Mouse (Mus musculus) forebrain, embryonic 16.5 days (tissue): ENCODE measurements around the gene Gpx5. TPM values are rescaled to one million over a fixed set of nuclear protein-coding genes. Genes with fewer than 3 reads are reported as not detected.
A peak's percentile ranks its signal among the peaks of the same experiment; 100 is the strongest.

Experiments
- ATAC-seq: fragments of 200-750 bp; cut with Nextera tagmentation; 2 replicates; pipeline ENCODE4 v1.8.0; 2017; ENCODE audit warnings: mild to moderate bottlenecking, moderate library complexity
- H3K27ac ChIP-seq: fragments of 300-500 bp; sonication (generic); 2 replicates; pipeline ENCODE4 v1.5.1; 2014; ENCODE audit warnings: low read length, control low read depth
- H3K27me3 ChIP-seq: fragments of 300-500 bp; sonication (generic); replicated peaks from 2 replicates; pipeline ENCODE4 v1.6.1; 2014; ENCODE audit warnings: low read length; ENCODE audit not compliant: control insufficient read depth, insufficient read depth
- H3K36me3 ChIP-seq: fragments of 300-500 bp; sonication (generic); 2 replicates; pipeline ENCODE4 v1.6.1; 2014; ENCODE audit not compliant: control insufficient read depth, insufficient read depth
- H3K4me1 ChIP-seq: fragments of 300-500 bp; sonication (generic); replicated peaks from 2 replicates; pipeline ENCODE4 v1.6.1; 2014; ENCODE audit warnings: low read length; ENCODE audit not compliant: control insufficient read depth, insufficient read depth
- H3K4me2 ChIP-seq: fragments of 300-500 bp; sonication (generic); 2 replicates; pipeline ENCODE4 v1.6.1; 2014; ENCODE audit warnings: mild to moderate bottlenecking, low read length, control low read depth
- H3K4me3 ChIP-seq: fragments of 300-500 bp; sonication (generic); replicated peaks from 2 replicates; pipeline ENCODE4 v1.5.1; 2014; ENCODE audit warnings: mild to moderate bottlenecking, low read length, control low read depth
- H3K9ac ChIP-seq: fragments of 300-500 bp; sonication (generic); replicated peaks from 2 replicates; pipeline ENCODE4 v1.6.1; 2014; ENCODE audit warnings: low read depth, low read length, control low read depth
- H3K9me3 ChIP-seq: fragments of 300-500 bp; sonication (generic); 2 replicates; pipeline ENCODE4 v1.6.1; 2016; ENCODE audit warnings: low read length; ENCODE audit not compliant: control insufficient read depth
- WGBS: fragments of 180-500 bp; shearing (Covaris S2); extraction: QIAGEN DNeasy Blood & Tissue Kit; methylation state at CpG from one replicate; pipeline ENCODE4 v1.1.7; 2014; 5-methylcytosine and 5-hydroxymethylcytosine counted together
- polyA plus RNA-seq: library from polyadenylated mRNA; unstranded; fragments of >200 nt; fragmentation: Nextera tagmentation; extraction: Ambion mirVana; gene quantifications from 2 replicates; pipeline ENCODE4 v1.2.1, GENCODE M21; 2015

Gpx5 gene
- polyA plus RNA-seq, result not detected in 2 replicates

DNA sequence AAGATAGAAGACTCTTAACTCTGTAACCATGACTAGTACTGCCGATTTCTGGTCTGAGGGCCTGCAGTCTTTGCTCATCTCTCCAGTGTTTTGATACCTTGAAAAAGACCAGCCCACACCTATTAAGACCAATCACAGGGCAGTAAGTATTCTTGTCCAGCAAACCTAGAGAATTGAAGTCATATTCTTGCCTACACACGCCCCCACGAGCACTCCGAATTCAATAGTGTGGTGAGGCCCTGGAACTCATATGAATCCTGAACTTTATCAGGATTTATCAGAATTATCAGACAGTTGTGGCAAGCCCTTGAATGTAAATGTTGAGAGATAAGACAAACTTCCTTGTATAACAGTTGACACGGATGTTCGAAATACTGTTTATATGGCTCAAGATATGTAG lies at the start of gene Gpx5:
Gene Gpx5 (minus strand): TSS at position 101 of the 400 bp plus-strand sequence.
- Histone ChIP-seq H3K27ac (no peak within 1 kb of the TSS), H3K9ac (no peak within 1 kb of the TSS), H3K4me1 (no peaks in the 10 kb centered on the region), H3K27me3 (no peaks in the 10 kb centered on the region), H3K9me3 (no peaks in the 10 kb centered on the region), H3K4me3 (no peak within 1 kb of the TSS), H3K36me3 (no peaks in the 10 kb centered on the region), H3K4me2 (no peak within 1 kb of the TSS)
- ATAC-seq, result no peak
- WGBS, result 95% methylated on average over 6 of the region's 6 CpGs

DNA sequence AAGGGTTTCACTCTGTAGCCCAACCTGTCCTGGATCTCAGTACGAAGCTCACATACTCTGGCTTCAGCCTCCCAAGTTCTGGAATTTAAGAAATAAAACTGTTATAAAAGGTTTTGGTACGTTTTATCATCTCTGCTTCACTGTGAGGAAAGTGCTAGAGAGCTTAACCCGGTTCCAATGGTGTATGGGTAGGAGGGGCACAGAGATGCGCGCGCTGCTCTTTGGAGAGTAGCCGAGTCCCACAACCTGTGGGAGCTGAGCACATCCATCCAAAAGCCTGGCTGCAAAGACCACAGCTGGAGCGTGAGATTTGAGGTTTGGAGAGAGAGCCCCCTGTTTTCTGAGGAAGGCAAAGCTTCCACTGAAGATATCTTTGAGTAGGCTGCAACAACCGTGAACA lies 34.9 kb upstream of the Gpx5 start:
- peak overlapping the region; percentile 60 for H3K4me2 ChIP-seq
- peak overlapping the region; percentile 45 for H3K4me3 ChIP-seq
- no peaks in the 10 kb centered on the region for H3K9me3 ChIP-seq
- under 1% methylated on average over 9 of the region's 9 CpGs for WGBS
- ATAC-seq, result no peak
- H3K27me3 ChIP-seq, result no peaks in the 10 kb centered on the region
- no peak overlapping the region for H3K27ac ChIP-seq
- H3K9ac ChIP-seq, result 0 out of 2 replicates have a peak overlapping the region, but pooled peaks have one; percentile 3
- no peaks in the 10 kb centered on the region for H3K36me3 ChIP-seq
- peaks cover 4% of the 10 kb centered on the region; the same call in 1 of the 2 replicates for H3K4me1 ChIP-seq

DNA sequence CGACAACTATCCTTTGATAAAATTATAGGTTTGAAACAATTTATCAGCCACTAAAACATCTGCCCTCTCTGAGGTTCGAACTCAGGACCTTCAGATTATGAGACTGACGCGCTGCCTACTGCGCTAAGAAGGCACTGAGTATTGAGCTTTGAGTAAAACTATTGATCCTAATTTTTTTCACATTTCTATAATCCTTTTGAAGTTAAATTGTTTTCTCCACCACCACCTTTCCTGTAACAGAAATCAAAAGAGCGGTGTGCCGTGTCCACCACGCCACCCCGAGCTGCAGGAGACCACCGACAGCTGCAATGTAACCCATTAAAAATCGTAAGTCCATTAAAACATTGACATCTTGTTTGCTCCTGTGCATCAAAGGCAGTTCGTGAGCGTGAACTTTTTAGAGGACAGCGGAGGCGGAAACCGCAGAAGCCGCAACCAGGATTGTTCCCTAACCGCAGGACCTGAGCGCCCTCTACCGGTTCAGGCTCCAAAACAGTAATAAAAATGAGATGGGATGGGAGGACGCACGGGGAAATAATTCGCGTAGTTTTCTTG lies 34.2 kb upstream of the Gpx5 start:
- Histone ChIP-seq H3K4me1 (peaks cover 8% of the 10 kb centered on the region), H3K4me2 (peak overlapping the region; percentile 60), H3K27me3 (no peaks in the 10 kb centered on the region), H3K9me3 (no peaks in the 10 kb centered on the region), H3K27ac (no peak overlapping the region), H3K4me3 (peak overlapping the region; percentile 45), H3K36me3 (no peaks in the 10 kb centered on the region), H3K9ac (0 out of 2 replicates have a peak overlapping the region, but pooled peaks have one; percentile 3)
- ATAC-seq, result peak; percentile 81
- under 1% methylated on average over 24 of the region's 24 CpGs for WGBS

DNA sequence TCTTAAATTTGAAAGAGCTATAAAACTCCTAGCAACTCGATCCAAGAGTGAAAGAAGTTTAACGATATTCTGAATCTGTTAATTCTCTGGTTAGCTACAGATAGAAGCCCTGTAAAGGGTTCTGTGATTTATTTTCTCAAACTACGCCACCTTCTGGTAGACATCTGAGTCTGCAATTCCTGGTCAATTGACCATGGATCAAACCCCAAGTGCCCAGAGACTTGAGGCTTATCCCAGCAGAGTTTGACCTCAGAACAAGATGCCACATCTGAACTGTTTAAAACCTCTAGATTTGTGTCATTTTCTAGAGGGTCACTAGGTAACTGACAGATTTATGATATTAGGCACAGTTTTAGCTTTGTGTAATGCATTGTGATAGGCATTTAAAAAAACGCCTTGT lies 33.7 kb upstream of the Gpx5 start:
- Histone ChIP-seq H3K9me3 (no peaks in the 10 kb centered on the region), H3K27ac (no peak overlapping the region), H3K27me3 (no peaks in the 10 kb centered on the region), H3K4me1 (peaks cover 8% of the 10 kb centered on the region), H3K9ac (no peak overlapping the region), H3K36me3 (no peaks in the 10 kb centered on the region), H3K4me3 (no peak overlapping the region), H3K4me2 (peak overlapping the region; percentile 60)
- 13% methylated on average over 4 of the region's 4 CpGs for WGBS
- ATAC-seq, result no peak

DNA sequence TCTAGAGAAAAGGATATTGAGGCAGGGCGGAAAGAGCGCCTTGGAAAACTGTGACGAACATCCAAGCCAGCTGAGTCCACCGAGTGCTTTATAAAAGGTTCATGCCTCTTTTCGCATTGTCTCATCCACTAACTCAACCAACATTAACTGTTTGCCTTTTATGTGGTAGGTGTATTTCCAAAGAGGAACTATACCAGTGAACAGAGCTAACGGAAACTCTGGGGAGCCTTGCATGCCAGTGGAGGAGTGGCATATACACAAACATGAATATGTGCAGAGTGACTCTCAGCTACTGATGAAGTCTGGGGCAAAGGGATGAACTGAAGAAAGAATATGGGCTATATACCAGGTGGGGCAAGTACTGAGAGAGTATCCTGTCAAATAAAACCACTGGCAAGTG lies 30.9 kb upstream of the Gpx5 start:
- WGBS, result 64% methylated on average over 6 of the region's 6 CpGs
- no peak for ATAC-seq
- peaks cover 8% of the 10 kb centered on the region for H3K4me1 ChIP-seq
- no peak overlapping the region for H3K27ac ChIP-seq
- H3K4me3 ChIP-seq, result peak overlapping the region; percentile 5; the same call in 1 of the 2 replicates
- no peak overlapping the region for H3K9ac ChIP-seq
- H3K36me3 ChIP-seq, result no peaks in the 10 kb centered on the region
- H3K9me3 ChIP-seq, result no peaks in the 10 kb centered on the region
- no peaks in the 10 kb centered on the region for H3K27me3 ChIP-seq
- H3K4me2 ChIP-seq, result peak overlapping the region; percentile 39

DNA sequence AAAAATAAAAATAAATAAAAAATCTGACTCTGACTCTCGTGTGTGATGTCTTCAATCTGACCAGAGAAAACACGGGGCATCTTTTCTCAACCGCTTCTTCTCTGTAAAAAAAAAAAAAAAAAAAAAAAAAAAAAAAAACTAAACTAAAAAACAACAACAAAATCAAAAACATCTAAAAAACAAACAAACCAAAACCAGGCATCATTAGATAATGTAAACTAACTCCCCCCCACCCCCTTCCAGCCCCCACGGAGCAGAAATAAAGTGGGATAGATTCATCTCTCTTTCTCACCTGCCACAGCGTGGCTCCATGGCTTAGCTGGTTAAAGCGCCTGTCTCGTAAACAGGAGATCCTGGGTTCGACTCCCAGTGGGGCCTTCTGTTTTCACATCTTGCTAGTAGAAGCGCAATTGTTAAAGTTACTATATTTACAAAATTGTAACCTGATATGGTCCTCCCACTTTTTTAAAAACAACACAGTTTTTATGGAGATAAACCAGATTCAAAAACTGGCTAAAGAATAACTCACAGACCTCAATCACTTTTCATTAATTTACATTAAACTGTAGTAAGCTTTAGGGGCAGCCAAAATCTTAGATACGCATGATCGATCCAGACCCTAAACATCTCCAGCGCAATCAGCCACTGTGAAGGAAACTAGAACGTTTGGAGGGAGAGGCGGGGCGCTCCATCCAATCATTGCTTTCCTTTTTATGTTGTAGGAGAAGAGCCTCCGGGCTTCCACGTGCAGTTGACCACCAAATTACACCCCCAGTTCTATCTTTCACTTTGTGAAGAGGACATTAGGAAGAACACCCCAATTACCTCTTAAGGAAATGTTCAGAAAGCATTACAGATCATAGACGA lies 30.2 kb upstream of the Gpx5 start:
- ATAC-seq, result no peak
- WGBS, result 10% methylated on average over 18 of the region's 18 CpGs
- H3K4me3 ChIP-seq, result peak overlapping the region; percentile 38

DNA sequence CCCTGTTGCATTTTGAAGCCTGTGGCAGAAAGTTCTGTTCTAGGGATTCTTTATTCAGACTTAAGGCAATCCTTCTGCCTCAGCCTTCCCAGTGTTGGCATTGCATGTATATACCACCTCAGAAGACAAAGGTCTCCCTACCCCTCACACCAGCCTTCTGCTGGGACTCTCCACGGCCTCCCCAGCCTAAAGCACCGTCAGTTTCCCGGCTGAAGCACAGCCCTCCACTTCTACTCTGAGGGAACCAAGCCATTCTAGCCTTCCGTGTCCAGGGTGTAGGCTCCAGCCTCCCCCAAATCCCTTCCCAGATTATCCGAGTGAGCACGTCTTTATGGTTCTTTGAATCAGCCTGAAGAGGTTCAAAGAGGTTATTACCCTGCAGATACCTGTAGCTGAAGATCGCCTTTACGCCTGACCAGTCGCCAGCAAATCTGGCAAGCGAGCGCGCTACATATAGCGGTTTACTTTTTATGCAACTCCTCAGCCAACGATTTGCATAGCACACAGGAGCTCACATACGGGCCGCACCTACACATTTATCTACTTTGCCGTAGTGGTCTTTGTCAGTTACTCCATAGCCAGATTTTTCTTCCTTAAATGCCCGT lies 29.5 kb upstream of the Gpx5 start:
- 0 out of 2 replicates have a peak overlapping the region, but pooled peaks have one; percentile 22 for H3K9ac ChIP-seq
- no peaks in the 10 kb centered on the region for H3K9me3 ChIP-seq
- no peak for ATAC-seq
- peak overlapping the region; percentile 38 for H3K4me3 ChIP-seq
- WGBS, result 3% methylated on average over 18 of the region's 18 CpGs
- peak overlapping the region; percentile 49 for H3K4me2 ChIP-seq
- peaks cover 4% of the 10 kb centered on the region for H3K4me1 ChIP-seq
- no peaks in the 10 kb centered on the region for H3K36me3 ChIP-seq
- H3K27ac ChIP-seq, result no peak overlapping the region
- no peaks in the 10 kb centered on the region for H3K27me3 ChIP-seq

More for the DNA sequence above, 30.2 kb upstream of the Gpx5 start:
- peaks cover 8% of the 10 kb centered on the region for H3K4me1 ChIP-seq
- H3K9me3 ChIP-seq, result no peaks in the 10 kb centered on the region
- no peak overlapping the region for H3K9ac ChIP-seq
- H3K27me3 ChIP-seq, result no peaks in the 10 kb centered on the region
- peak overlapping the region; percentile 49 for H3K4me2 ChIP-seq
- no peak overlapping the region for H3K27ac ChIP-seq
- H3K36me3 ChIP-seq, result no peaks in the 10 kb centered on the region

DNA sequence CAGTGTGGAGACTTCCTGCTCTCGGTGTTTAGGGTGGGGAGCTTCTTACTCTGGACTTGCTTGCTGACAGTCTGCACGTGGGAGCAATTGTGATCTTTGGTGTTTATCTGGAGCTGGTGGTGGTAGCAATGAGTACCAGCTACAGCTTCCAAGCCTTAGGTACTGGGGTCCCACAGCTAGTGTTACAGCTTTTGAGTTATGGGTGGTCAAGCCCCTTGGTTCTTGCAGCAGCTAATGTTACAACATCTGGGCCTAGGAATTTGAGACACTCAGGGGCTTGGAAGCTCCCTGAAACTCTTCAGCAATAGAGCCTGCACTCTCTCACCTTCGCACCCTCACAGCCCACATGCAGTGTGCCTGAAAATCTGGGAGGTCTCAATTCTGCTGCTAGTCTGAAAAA lies 27.7 kb upstream of the Gpx5 start:
- 78% methylated on average over 3 of the region's 3 CpGs for WGBS
- ATAC-seq, result no peak
- no peak overlapping the region for H3K9ac ChIP-seq

DNA sequence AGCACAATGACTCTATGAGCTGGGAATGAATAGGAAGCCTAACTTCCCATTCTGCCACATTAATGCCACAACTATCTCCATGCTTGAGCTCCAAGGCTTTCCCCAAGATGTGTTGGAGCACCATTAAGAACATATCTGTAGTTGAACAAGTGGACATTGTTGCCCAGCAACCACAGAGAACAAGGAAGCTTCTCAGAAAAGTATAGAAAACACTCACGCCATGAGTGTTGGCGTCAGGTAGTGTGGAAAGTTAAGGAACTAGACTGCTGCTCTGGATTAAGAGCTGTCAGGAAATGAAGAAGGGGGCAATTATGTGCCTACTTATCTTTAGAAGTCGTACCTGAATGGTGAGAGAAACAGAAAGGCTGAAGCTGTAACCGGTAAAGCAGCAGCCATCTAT lies 21.4 kb upstream of the Gpx5 start:
- no peaks in the 10 kb centered on the region for H3K9me3 ChIP-seq
- H3K27me3 ChIP-seq, result no peaks in the 10 kb centered on the region
- H3K4me2 ChIP-seq, result no peak overlapping the region
- no peak overlapping the region for H3K9ac ChIP-seq
- no peak overlapping the region for H3K4me3 ChIP-seq
- WGBS, result 85% methylated on average over 4 of the region's 4 CpGs
- H3K36me3 ChIP-seq, result no peaks in the 10 kb centered on the region
- no peaks in the 10 kb centered on the region for H3K4me1 ChIP-seq
- H3K27ac ChIP-seq, result no peak overlapping the region
- no peak for ATAC-seq

More for the DNA sequence above, 27.7 kb upstream of the Gpx5 start:
- no peak overlapping the region for H3K27ac ChIP-seq
- H3K27me3 ChIP-seq, result no peaks in the 10 kb centered on the region
- H3K36me3 ChIP-seq, result no peaks in the 10 kb centered on the region
- peaks cover 4% of the 10 kb centered on the region for H3K4me1 ChIP-seq
- no peaks in the 10 kb centered on the region for H3K9me3 ChIP-seq
- H3K4me2 ChIP-seq, result no peak overlapping the region
- no peak overlapping the region for H3K4me3 ChIP-seq
